Mouse (Mus musculus): Measurements from ENCODE around the gene Arhgef38.

GRCm38 (mm10) chr3:133108731-133109130 lies 126.0 kb downstream of the Arhgef38 start:
- TF ChIP-seq EP300 (IDR thresholded peaks at IDR 0.05; ENCODE audit: low read depth) (no peak), CTCF (IDR thresholded peaks at IDR 0.05; ENCODE audit: low read depth) (no peak)

Measured in heart, postnatal 0 days (tissue).